Comparison of ENCODE assay signal across 8 mouse cellular contexts in the genomic region with DNA sequence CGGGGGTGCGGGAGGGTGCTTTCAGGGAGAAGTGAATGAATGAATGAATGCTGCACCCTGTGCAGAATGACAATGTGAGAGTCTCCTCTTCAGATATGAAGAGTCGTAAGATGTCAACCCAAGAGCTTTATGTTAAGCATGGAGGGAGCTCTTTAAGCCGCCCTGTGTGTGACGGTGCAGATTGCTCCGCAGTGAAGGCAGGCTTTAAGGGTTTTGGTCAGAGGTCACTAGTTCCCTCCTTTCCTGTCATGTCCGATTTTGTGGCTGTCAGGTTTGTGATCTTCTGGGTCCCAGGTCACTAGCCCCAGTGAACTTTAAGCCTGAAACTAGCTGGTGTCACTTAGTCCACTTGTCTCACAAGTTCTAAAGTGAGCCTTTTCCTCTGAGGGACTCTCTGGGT. TPM values are rescaled to one million over a fixed set of nuclear protein-coding genes. Genes with fewer than 3 reads are reported as not detected.
DNase-seq lines count a peak whose midpoint lies in the region; ATAC-seq and TF ChIP-seq lines count a peak whose summit lies in the region.

No protein-coding gene starts in this region.

- no peak for TF ChIP-seq CTCF in lung, embryonic 14.5 days (IDR thresholded peaks at IDR 0.05; ENCODE audit: low read depth)

- H3K9me3 ChIP-seq in lung, embryonic 14.5 days (ENCODE audit: low read depth, low read length), result no peaks in the 10 kb centered on the region
- no peaks in the 10 kb centered on the region for H3K9me3 ChIP-seq in embryonic facial prominence, embryonic 14.5 days (ENCODE audit: control insufficient read depth, low read length)
- H3K9me3 ChIP-seq in limb, embryonic 11.5 days (ENCODE audit: control insufficient read depth, low read length), result no peaks in the 10 kb centered on the region
- no peaks in the 10 kb centered on the region for H3K9me3 ChIP-seq in neural tube, embryonic 15.5 days (replicated peaks)

- H3K4me1 ChIP-seq in lung, embryonic 14.5 days (ENCODE audit: insufficient read depth), result no peaks in the 10 kb centered on the region; the same call in 1 of the 2 replicates
- H3K4me1 ChIP-seq in embryonic facial prominence, embryonic 14.5 days (ENCODE audit: control insufficient read depth, insufficient read depth, low read length), result peaks cover 9% of the 10 kb centered on the region
- H3K4me1 ChIP-seq in limb, embryonic 11.5 days (ENCODE audit: control insufficient read depth, insufficient read depth, low read length), result peaks cover 8% of the 10 kb centered on the region; the same call in 1 of the 2 replicates
- peaks cover 26% of the 10 kb centered on the region for H3K4me1 ChIP-seq in neural tube, embryonic 15.5 days

- under 1% methylated on average over 7 of the region's 7 CpGs for WGBS in lung, embryonic 14.5 days
- 0% methylated on average over 7 of the region's 7 CpGs for WGBS in embryonic facial prominence, embryonic 14.5 days
- WGBS in limb, embryonic 11.5 days, result under 1% methylated on average over 7 of the region's 7 CpGs
- WGBS in neural tube, embryonic 15.5 days, result under 1% methylated on average over 7 of the region's 7 CpGs

- DNase-seq in lung, embryonic 14.5 days, result peak; percentile 20
- DNase-seq in lung, postnatal 4 days, result no peak
- DNase-seq in embryonic facial prominence, embryonic 14.5 days (ENCODE audit: low spot score), result no peak
- no peak for DNase-seq in limb, embryonic 11.5 days (ENCODE audit: low spot score)
- no peak for DNase-seq in urinary bladder, postnatal 14 days (ENCODE audit: low spot score)
- DNase-seq in gastrocnemius, postnatal 36 days, result no peak
- no peak for DNase-seq in cerebellum, postnatal 10 days

- no peaks in the 10 kb centered on the region for H3K27me3 ChIP-seq in lung, embryonic 14.5 days (ENCODE audit: insufficient read depth, low read length)
- H3K27me3 ChIP-seq in embryonic facial prominence, embryonic 14.5 days (replicated peaks; ENCODE audit: control insufficient read depth, insufficient read depth, low read length), result no peaks in the 10 kb centered on the region
- no peaks in the 10 kb centered on the region for H3K27me3 ChIP-seq in limb, embryonic 11.5 days (ENCODE audit: control insufficient read depth, insufficient read depth, low read length)
- no peaks in the 10 kb centered on the region for H3K27me3 ChIP-seq in neural tube, embryonic 15.5 days (replicated peaks)

- peak overlapping the region; percentile 91 for H3K9ac ChIP-seq in lung, embryonic 14.5 days
- peak overlapping the region; percentile 82 for H3K9ac ChIP-seq in embryonic facial prominence, embryonic 14.5 days (ENCODE audit: low read depth, low read length)
- peak overlapping the region; percentile 93 for H3K9ac ChIP-seq in limb, embryonic 11.5 days (ENCODE audit: low read length)
- H3K9ac ChIP-seq in neural tube, embryonic 15.5 days (replicated peaks), result peak overlapping the region; percentile 96

- peak; percentile 57; the same call in 1 of the 2 replicates for ATAC-seq in lung, embryonic 14.5 days (ENCODE audit: insufficient read depth)
- peak; percentile 5; the same call in 1 of the 2 replicates for ATAC-seq in embryonic facial prominence, embryonic 14.5 days (ENCODE audit: low read depth)
- ATAC-seq in limb, embryonic 11.5 days (ENCODE audit: insufficient number of reproducible peaks, low FRiP score, low TSS enrichment, low read depth), result no peak
- ATAC-seq in neural tube, embryonic 15.5 days (ENCODE audit: low FRiP score), result peak; percentile 51; the same call in 1 of the 2 replicates

- peak overlapping the region; percentile 98; the same call in 1 of the 2 replicates for H3K27ac ChIP-seq in lung, embryonic 14.5 days (ENCODE audit: low read depth)
- H3K27ac ChIP-seq in embryonic facial prominence, embryonic 14.5 days (replicated peaks; ENCODE audit: low read depth, low read length), result peak overlapping the region; percentile 89; the same call in 1 of the 2 replicates
- H3K27ac ChIP-seq in limb, embryonic 11.5 days (replicated peaks; ENCODE audit: low read depth, low read length), result peak overlapping the region; percentile 93; the same call in 1 of the 2 replicates
- peak overlapping the region; percentile 98 for H3K27ac ChIP-seq in neural tube, embryonic 15.5 days (replicated peaks)

- peak overlapping the region; percentile 87 for H3K4me3 ChIP-seq in lung, embryonic 14.5 days (ENCODE audit: low read depth, low read length)
- peak overlapping the region; percentile 68 for H3K4me3 ChIP-seq in embryonic facial prominence, embryonic 14.5 days (ENCODE audit: low read depth, low read length)
- peak overlapping the region; percentile 89 for H3K4me3 ChIP-seq in limb, embryonic 11.5 days (ENCODE audit: low read depth, low read length)
- H3K4me3 ChIP-seq in neural tube, embryonic 15.5 days (replicated peaks), result peak overlapping the region; percentile 93

- peaks cover 59% of the 10 kb centered on the region for H3K36me3 ChIP-seq in lung, embryonic 14.5 days (ENCODE audit: insufficient read depth)
- H3K36me3 ChIP-seq in embryonic facial prominence, embryonic 14.5 days (ENCODE audit: control insufficient read depth, insufficient read depth, low read length), result peaks cover 50% of the 10 kb centered on the region
- peaks cover 24% of the 10 kb centered on the region for H3K36me3 ChIP-seq in limb, embryonic 11.5 days (ENCODE audit: control insufficient read depth, insufficient read depth, low read length)
- peaks cover 51% of the 10 kb centered on the region for H3K36me3 ChIP-seq in neural tube, embryonic 15.5 days

- peak overlapping the region; percentile 99 for H3K4me2 ChIP-seq in lung, embryonic 14.5 days
- H3K4me2 ChIP-seq in embryonic facial prominence, embryonic 14.5 days (ENCODE audit: low read depth, low read length), result peak overlapping the region; percentile 63
- peak overlapping the region; percentile 94 for H3K4me2 ChIP-seq in limb, embryonic 11.5 days (ENCODE audit: low read depth, severe bottlenecking)
- peak overlapping the region; percentile 92 for H3K4me2 ChIP-seq in neural tube, embryonic 15.5 days

- intact Hi-C loops in gastrocnemius, postnatal 36 days (cut with DNase I), result no loop called here

RNA-seq across cellular contexts. Expression of gene Ubr4, which starts 0.4 kb away (rescaled TPM):
- polyA plus RNA-seq in lung, embryonic 14.5 days (2014; fragmentation: Nextera tagmentation; extraction: Ambion mirVana), result 82.2 and 84.5 TPM in 2 replicates
- 72.4 and 77.5 TPM in 2 replicates for polyA plus RNA-seq in embryonic facial prominence, embryonic 14.5 days (2014; fragmentation: Nextera tagmentation; extraction: Ambion mirVana)
- 87.0 and 93.7 TPM in 2 replicates for polyA plus RNA-seq in limb, embryonic 11.5 days (2014; fragmentation: Nextera tagmentation; extraction: Ambion mirVana)
- 79.0 and 82.5 TPM in 2 replicates for polyA plus RNA-seq in neural tube, embryonic 15.5 days (2015; fragmentation: Nextera tagmentation; extraction: Ambion mirVana)
- total RNA-seq in gastrocnemius, postnatal 36 days (2021), result 10 to 100 TPM; 91.3 to 94.0 TPM

RNA-seq across cellular contexts. Expression of gene Emc1, which starts 0.4 kb away (rescaled TPM):
- 28.7 and 31.0 TPM in 2 replicates for polyA plus RNA-seq in lung, embryonic 14.5 days (2014; fragmentation: Nextera tagmentation; extraction: Ambion mirVana)
- 14.1 and 15.3 TPM in 2 replicates for polyA plus RNA-seq in embryonic facial prominence, embryonic 14.5 days (2014; fragmentation: Nextera tagmentation; extraction: Ambion mirVana)
- 15.7 and 23.0 TPM in 2 replicates for polyA plus RNA-seq in limb, embryonic 11.5 days (2014; fragmentation: Nextera tagmentation; extraction: Ambion mirVana)
- polyA plus RNA-seq in neural tube, embryonic 15.5 days (2015; fragmentation: Nextera tagmentation; extraction: Ambion mirVana), result 41.2 and 43.9 TPM in 2 replicates
- total RNA-seq in gastrocnemius, postnatal 36 days (2021), result 10 to 100 TPM; 28.2 to 29.1 TPM

RNA-seq across cellular contexts. Expression of gene Mrto4, which starts 0.5 kb away (rescaled TPM):
- polyA plus RNA-seq in lung, embryonic 14.5 days (2014; fragmentation: Nextera tagmentation; extraction: Ambion mirVana), result 118 and 136 TPM in 2 replicates
- 92.5 and 99.5 TPM in 2 replicates for polyA plus RNA-seq in embryonic facial prominence, embryonic 14.5 days (2014; fragmentation: Nextera tagmentation; extraction: Ambion mirVana)
- 151 and 160 TPM in 2 replicates for polyA plus RNA-seq in limb, embryonic 11.5 days (2014; fragmentation: Nextera tagmentation; extraction: Ambion mirVana)
- polyA plus RNA-seq in neural tube, embryonic 15.5 days (2015; fragmentation: Nextera tagmentation; extraction: Ambion mirVana), result 77.3 and 94.5 TPM in 2 replicates
- 10 to 100 TPM; 32.4 to 33.0 TPM for total RNA-seq in gastrocnemius, postnatal 36 days (2021)

RNA-seq across cellular contexts. Expression of gene Akr7a5, which starts 42.3 kb away (rescaled TPM):
- 87.5 and 101 TPM in 2 replicates for polyA plus RNA-seq in lung, embryonic 14.5 days (2014; fragmentation: Nextera tagmentation; extraction: Ambion mirVana)
- polyA plus RNA-seq in embryonic facial prominence, embryonic 14.5 days (2014; fragmentation: Nextera tagmentation; extraction: Ambion mirVana), result 68.6 and 78.9 TPM in 2 replicates
- 121 and 139 TPM in 2 replicates for polyA plus RNA-seq in limb, embryonic 11.5 days (2014; fragmentation: Nextera tagmentation; extraction: Ambion mirVana)
- 64.4 and 78.1 TPM in 2 replicates for polyA plus RNA-seq in neural tube, embryonic 15.5 days (2015; fragmentation: Nextera tagmentation; extraction: Ambion mirVana)
- 10 to 100 TPM; 32.8 to 33.3 TPM for total RNA-seq in gastrocnemius, postnatal 36 days (2021)

RNA-seq across cellular contexts. Expression of gene Pqlc2, which starts 42.3 kb away (rescaled TPM):
- polyA plus RNA-seq in lung, embryonic 14.5 days (2014; fragmentation: Nextera tagmentation; extraction: Ambion mirVana), result 10.5 and 11.0 TPM in 2 replicates
- 10.9 and 12.3 TPM in 2 replicates for polyA plus RNA-seq in embryonic facial prominence, embryonic 14.5 days (2014; fragmentation: Nextera tagmentation; extraction: Ambion mirVana)
- 13.0 and 16.1 TPM in 2 replicates for polyA plus RNA-seq in limb, embryonic 11.5 days (2014; fragmentation: Nextera tagmentation; extraction: Ambion mirVana)
- 14.0 and 14.1 TPM in 2 replicates for polyA plus RNA-seq in neural tube, embryonic 15.5 days (2015; fragmentation: Nextera tagmentation; extraction: Ambion mirVana)
- total RNA-seq in gastrocnemius, postnatal 36 days (2021), result 1 to 10 TPM; 5.4 to 5.7 TPM
